Mouse (Mus musculus) retina, postnatal 7 days (tissue): Measurements from ENCODE around the gene Olfr43.

Experiments used
- DNase-seq: peaks from one replicate; pipeline ENCODE4 v3.0.0-alpha.2; 2012; ENCODE audit warnings: low read depth, low spot score

Gene Olfr43

GRCm38 (mm10) chr11:74211279-74211678 lies at the start of gene Olfr43:
Olfr43 (minus strand) TSS chr11:74211379.
- no peak for DNase-seq

GRCm38 (mm10) chr11:74259508-74259907 lies 48.3 kb upstream of the Olfr43 start, which contains the start of gene Olfr406:
Olfr406 (plus strand) TSS chr11:74259808.
- no peak for DNase-seq

GRCm38 (mm10) chr11:74241201-74241600 lies 30.0 kb upstream of the Olfr43 start:
- DNase-seq, result no peak

GRCm38 (mm10) chr11:74185949-74186348 lies 25.2 kb downstream of the Olfr43 start, which contains the start of gene Olfr403:
Olfr403 (plus strand) TSS chr11:74186249.
- DNase-seq, result no peak

GRCm38 (mm10) chr11:74183745-74184144 lies 27.4 kb downstream of the Olfr43 start:
- DNase-seq, result no peak

- DNase-seq, result no peak
Observed at GRCm38 (mm10) chr11:74183168-74183567, 28.0 kb downstream of the Olfr43 start.

GRCm38 (mm10) chr11:74168771-74169170 lies 42.4 kb downstream of the Olfr43 start:
- no peak for DNase-seq
